Mouse (Mus musculus): Measurements from ENCODE around the gene Ttn. TPM values are rescaled to one million over a fixed set of nuclear protein-coding genes. Genes with fewer than 3 reads are reported as not detected.
A peak's percentile ranks its signal among the peaks of the same experiment; 100 is the strongest.

Ttn gene
- polyA plus RNA-seq, 1 experiment from 2014 or later = 706 TPM

- H3K27ac ChIP-seq (replicated peaks in 1 of 2; ENCODE audit: control insufficient read depth in 1 of 2, insufficient read depth in 1 of 2, low read depth in 2 of 2, low read length in 2 of 2) = peak overlapping the region; percentile 77 to 98
- no peaks in the 10 kb centered on the region for H3K27me3 ChIP-seq (ENCODE audit: control insufficient read depth, insufficient read depth, low read length)
- H3K4me1 ChIP-seq (ENCODE audit: control insufficient read depth in 2 of 2, insufficient read depth in 2 of 2, low read length in 2 of 2) = peaks cover 10 to 13% of the 10 kb centered on the region in 2 experiments
- peak overlapping the region; percentile 31 for H3K9ac ChIP-seq (ENCODE audit: low read length)
- no peaks in the 10 kb centered on the region for H3K9me3 ChIP-seq (ENCODE audit: control insufficient read depth, low read length)
- H3K36me3 ChIP-seq (ENCODE audit: control insufficient read depth, insufficient read depth, low read length) = peaks cover 78% of the 10 kb centered on the region
- WGBS = 43% methylated on average over 10 of the region's 10 CpGs
- H3K4me2 ChIP-seq (ENCODE audit: low read length) = peak overlapping the region; percentile 63
- H3K4me3 ChIP-seq (ENCODE audit: control insufficient read depth in 1 of 2, insufficient read depth in 1 of 2, low read depth in 1 of 2, low read length in 2 of 2) = no peak overlapping the region
- no peak for ATAC-seq (ENCODE audit: insufficient number of reproducible peaks, insufficient read depth, low FRiP score, low read depth)
Measured at GRCm38 (mm10) chr2:76808334-76808733, 174.0 kb downstream of the Ttn start.

- ATAC-seq (ENCODE audit: insufficient number of reproducible peaks, insufficient read depth, low FRiP score, low read depth) = peak; percentile 90
- WGBS = 24% methylated on average over 7 of the region's 7 CpGs
- peak overlapping the region; percentile 81 for H3K9ac ChIP-seq (ENCODE audit: low read length)
- H3K4me3 ChIP-seq (ENCODE audit: control insufficient read depth in 1 of 2, insufficient read depth in 1 of 2, low read depth in 1 of 2, low read length in 2 of 2) = peak overlapping the region; percentile 46 to 53
- peaks cover 78% of the 10 kb centered on the region for H3K36me3 ChIP-seq (ENCODE audit: control insufficient read depth, insufficient read depth, low read length)
- H3K9me3 ChIP-seq (ENCODE audit: control insufficient read depth, low read length) = no peaks in the 10 kb centered on the region
- peak overlapping the region; percentile 94 to 98 for H3K27ac ChIP-seq (replicated peaks in 1 of 2; ENCODE audit: control insufficient read depth in 1 of 2, insufficient read depth in 1 of 2, low read depth in 2 of 2, low read length in 2 of 2)
- peak overlapping the region; percentile 63 for H3K4me2 ChIP-seq (ENCODE audit: low read length)
- peaks cover 10 to 13% of the 10 kb centered on the region in 2 experiments for H3K4me1 ChIP-seq (ENCODE audit: control insufficient read depth in 2 of 2, insufficient read depth in 2 of 2, low read length in 2 of 2)
- no peaks in the 10 kb centered on the region for H3K27me3 ChIP-seq (ENCODE audit: control insufficient read depth, insufficient read depth, low read length)
Measured at GRCm38 (mm10) chr2:76807284-76807683, 175.1 kb downstream of the Ttn start.

- Histone ChIP-seq H3K9me3 (ENCODE audit: control insufficient read depth, low read length) (no peaks in the 10 kb centered on the region), H3K4me1 (ENCODE audit: control insufficient read depth in 2 of 2, insufficient read depth in 2 of 2, low read length in 2 of 2) (peaks cover 10 to 13% of the 10 kb centered on the region in 2 experiments), H3K27me3 (ENCODE audit: control insufficient read depth, insufficient read depth, low read length) (no peaks in the 10 kb centered on the region), H3K9ac (ENCODE audit: low read length) (peak overlapping the region; percentile 81), H3K27ac (replicated peaks in 1 of 2; ENCODE audit: control insufficient read depth in 1 of 2, insufficient read depth in 1 of 2, low read depth in 2 of 2, low read length in 2 of 2) (peak overlapping the region; percentile 94 to 98), H3K4me3 (ENCODE audit: control insufficient read depth in 1 of 2, insufficient read depth in 1 of 2, low read depth in 1 of 2, low read length in 2 of 2) (peak overlapping the region; percentile 46 to 53), H3K36me3 (ENCODE audit: control insufficient read depth, insufficient read depth, low read length) (peaks cover 78% of the 10 kb centered on the region), H3K4me2 (ENCODE audit: low read length) (peak overlapping the region; percentile 63)
- ATAC-seq (ENCODE audit: insufficient number of reproducible peaks, insufficient read depth, low FRiP score, low read depth) = no peak; the same call in 1 of the 2 replicates
- 28% methylated on average over 9 of the region's 9 CpGs for WGBS
Measured at GRCm38 (mm10) chr2:76806861-76807260, 175.5 kb downstream of the Ttn start.

- WGBS = 15% methylated on average over 4 of the region's 4 CpGs
- H3K4me2 ChIP-seq (ENCODE audit: low read length) = peak overlapping the region; percentile 63
- H3K27me3 ChIP-seq (ENCODE audit: control insufficient read depth, insufficient read depth, low read length) = no peaks in the 10 kb centered on the region
- peaks cover 10 to 13% of the 10 kb centered on the region in 2 experiments for H3K4me1 ChIP-seq (ENCODE audit: control insufficient read depth in 2 of 2, insufficient read depth in 2 of 2, low read length in 2 of 2)
- peak overlapping the region; percentile 94 to 98 for H3K27ac ChIP-seq (replicated peaks in 1 of 2; ENCODE audit: control insufficient read depth in 1 of 2, insufficient read depth in 1 of 2, low read depth in 2 of 2, low read length in 2 of 2)
- no peaks in the 10 kb centered on the region for H3K9me3 ChIP-seq (ENCODE audit: control insufficient read depth, low read length)
- peaks cover 78% of the 10 kb centered on the region for H3K36me3 ChIP-seq (ENCODE audit: control insufficient read depth, insufficient read depth, low read length)
- ATAC-seq (ENCODE audit: insufficient number of reproducible peaks, insufficient read depth, low FRiP score, low read depth) = peak; percentile 69
- H3K9ac ChIP-seq (ENCODE audit: low read length) = peak overlapping the region; percentile 81
- H3K4me3 ChIP-seq (ENCODE audit: control insufficient read depth in 1 of 2, insufficient read depth in 1 of 2, low read depth in 1 of 2, low read length in 2 of 2) = peak overlapping the region; percentile 40 to 53
Measured at GRCm38 (mm10) chr2:76806376-76806775, 176.0 kb downstream of the Ttn start.

- Histone ChIP-seq H3K27ac (replicated peaks in 1 of 2; ENCODE audit: control insufficient read depth in 1 of 2, insufficient read depth in 1 of 2, low read depth in 2 of 2, low read length in 2 of 2) (peak overlapping the region; percentile 72 to 98), H3K9me3 (ENCODE audit: control insufficient read depth, low read length) (no peaks in the 10 kb centered on the region), H3K27me3 (ENCODE audit: control insufficient read depth, insufficient read depth, low read length) (no peaks in the 10 kb centered on the region), H3K4me1 (ENCODE audit: control insufficient read depth in 2 of 2, insufficient read depth in 2 of 2, low read length in 2 of 2) (peaks cover 8 to 10% of the 10 kb centered on the region in 2 experiments), H3K36me3 (ENCODE audit: control insufficient read depth, insufficient read depth, low read length) (peaks cover 78% of the 10 kb centered on the region), H3K4me2 (ENCODE audit: low read length) (peak overlapping the region; percentile 63), H3K9ac (ENCODE audit: low read length) (peak overlapping the region; percentile 81), H3K4me3 (ENCODE audit: control insufficient read depth in 1 of 2, insufficient read depth in 1 of 2, low read depth in 1 of 2, low read length in 2 of 2) (peak overlapping the region; percentile 41 to 53)
- ATAC-seq (ENCODE audit: insufficient number of reproducible peaks, insufficient read depth, low FRiP score, low read depth) = no peak
- WGBS = 40% methylated on average over 5 of the region's 5 CpGs
Measured at GRCm38 (mm10) chr2:76805191-76805892, 177.0 kb downstream of the Ttn start.

- Histone ChIP-seq H3K4me3 (ENCODE audit: control insufficient read depth in 1 of 2, insufficient read depth in 1 of 2, low read depth in 1 of 2, low read length in 2 of 2) (no peak overlapping the region), H3K27ac (replicated peaks in 1 of 2; ENCODE audit: control insufficient read depth in 1 of 2, insufficient read depth in 1 of 2, low read depth in 2 of 2, low read length in 2 of 2) (no peak overlapping the region), H3K9me3 (ENCODE audit: control insufficient read depth, low read length) (no peaks in the 10 kb centered on the region), H3K27me3 (ENCODE audit: control insufficient read depth, insufficient read depth, low read length) (no peaks in the 10 kb centered on the region), H3K36me3 (ENCODE audit: control insufficient read depth, insufficient read depth, low read length) (peaks cover 90% of the 10 kb centered on the region), H3K4me1 (ENCODE audit: control insufficient read depth in 2 of 2, insufficient read depth in 2 of 2, low read length in 2 of 2) (no peaks in the 10 kb centered on the region), H3K9ac (ENCODE audit: low read length) (no peak overlapping the region), H3K4me2 (ENCODE audit: low read length) (no peak overlapping the region)
- ATAC-seq (ENCODE audit: insufficient number of reproducible peaks, insufficient read depth, low FRiP score, low read depth) = no peak
- WGBS = 95% methylated on average over 12 of the region's 12 CpGs
Measured at GRCm38 (mm10) chr2:76784171-76784570, 198.2 kb downstream of the Ttn start.

- no peak overlapping the region for H3K4me3 ChIP-seq (ENCODE audit: control insufficient read depth in 1 of 2, insufficient read depth in 1 of 2, low read depth in 1 of 2, low read length in 2 of 2)
Measured at GRCm38 (mm10) chr2:76780792-76781191, 201.6 kb downstream of the Ttn start.

More at GRCm38 (mm10) chr2:76780792-76781191, 201.6 kb downstream of the Ttn start:
- no peaks in the 10 kb centered on the region for H3K27me3 ChIP-seq (ENCODE audit: control insufficient read depth, insufficient read depth, low read length)
- 86% methylated on average over 13 of the region's 13 CpGs for WGBS
- peaks cover 91% of the 10 kb centered on the region for H3K36me3 ChIP-seq (ENCODE audit: control insufficient read depth, insufficient read depth, low read length)
- no peak overlapping the region for H3K9ac ChIP-seq (ENCODE audit: low read length)
- H3K27ac ChIP-seq (replicated peaks in 1 of 2; ENCODE audit: control insufficient read depth in 1 of 2, insufficient read depth in 1 of 2, low read depth in 2 of 2, low read length in 2 of 2) = no peak overlapping the region
- H3K4me2 ChIP-seq (ENCODE audit: low read length) = no peak overlapping the region
- no peaks in the 10 kb centered on the region for H3K9me3 ChIP-seq (ENCODE audit: control insufficient read depth, low read length)
- no peaks in the 10 kb centered on the region for H3K4me1 ChIP-seq (ENCODE audit: control insufficient read depth in 2 of 2, insufficient read depth in 2 of 2, low read length in 2 of 2)
- ATAC-seq (ENCODE audit: insufficient number of reproducible peaks, insufficient read depth, low FRiP score, low read depth) = no peak
